Mouse (Mus musculus) kidney, postnatal 36 days (tissue): ENCODE measurements around the gene Ptpn3.

Source experiments
- DNase-seq, 2 experiments: peaks; one replicate each; pipeline ENCODE4 v3.0.0; 2021 to 2022; ENCODE audit warnings: mixed read lengths in 2 of 2

The Ptpn3 gene

DNA sequence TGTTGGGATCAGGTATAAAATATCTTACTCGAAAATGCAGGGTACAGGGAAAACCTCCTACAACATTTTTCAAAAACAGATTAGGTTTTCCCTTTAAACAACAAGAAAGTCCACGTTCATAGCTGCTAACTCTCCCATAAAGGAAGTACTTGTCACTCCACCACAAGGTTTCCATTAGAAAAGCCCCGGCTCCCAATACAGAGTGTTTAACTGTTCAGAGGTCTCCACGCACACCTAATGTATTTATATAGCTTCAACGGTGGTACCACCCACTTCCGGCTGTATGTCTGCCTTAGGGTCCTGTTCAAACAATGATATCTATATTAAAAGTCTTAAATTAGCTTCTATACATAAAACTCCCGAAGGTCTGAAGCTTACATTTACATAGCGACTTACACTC is 39.2 kb downstream of the Ptpn3 start:
- DNase-seq, result no peak

DNA sequence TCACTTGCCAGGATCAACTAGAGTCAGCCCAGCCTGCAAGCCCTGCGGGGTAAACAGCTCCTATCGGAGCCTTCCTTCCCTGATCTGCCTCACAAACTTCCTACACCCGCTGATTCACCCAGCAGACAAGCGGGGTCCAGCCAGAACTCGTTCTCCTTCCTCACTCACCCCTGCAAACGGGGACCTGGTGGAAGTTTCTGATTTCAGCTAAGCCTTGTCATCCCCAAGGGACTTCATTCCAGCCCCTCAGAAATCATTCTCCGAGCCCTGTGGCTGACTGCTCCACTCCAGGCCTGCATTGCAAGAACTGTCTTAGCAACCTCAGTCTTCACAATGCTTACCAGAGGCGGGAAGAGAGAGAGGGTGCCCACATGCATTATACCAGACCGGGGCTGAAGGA is 39.8 kb downstream of the Ptpn3 start:
- no peak for DNase-seq

DNA sequence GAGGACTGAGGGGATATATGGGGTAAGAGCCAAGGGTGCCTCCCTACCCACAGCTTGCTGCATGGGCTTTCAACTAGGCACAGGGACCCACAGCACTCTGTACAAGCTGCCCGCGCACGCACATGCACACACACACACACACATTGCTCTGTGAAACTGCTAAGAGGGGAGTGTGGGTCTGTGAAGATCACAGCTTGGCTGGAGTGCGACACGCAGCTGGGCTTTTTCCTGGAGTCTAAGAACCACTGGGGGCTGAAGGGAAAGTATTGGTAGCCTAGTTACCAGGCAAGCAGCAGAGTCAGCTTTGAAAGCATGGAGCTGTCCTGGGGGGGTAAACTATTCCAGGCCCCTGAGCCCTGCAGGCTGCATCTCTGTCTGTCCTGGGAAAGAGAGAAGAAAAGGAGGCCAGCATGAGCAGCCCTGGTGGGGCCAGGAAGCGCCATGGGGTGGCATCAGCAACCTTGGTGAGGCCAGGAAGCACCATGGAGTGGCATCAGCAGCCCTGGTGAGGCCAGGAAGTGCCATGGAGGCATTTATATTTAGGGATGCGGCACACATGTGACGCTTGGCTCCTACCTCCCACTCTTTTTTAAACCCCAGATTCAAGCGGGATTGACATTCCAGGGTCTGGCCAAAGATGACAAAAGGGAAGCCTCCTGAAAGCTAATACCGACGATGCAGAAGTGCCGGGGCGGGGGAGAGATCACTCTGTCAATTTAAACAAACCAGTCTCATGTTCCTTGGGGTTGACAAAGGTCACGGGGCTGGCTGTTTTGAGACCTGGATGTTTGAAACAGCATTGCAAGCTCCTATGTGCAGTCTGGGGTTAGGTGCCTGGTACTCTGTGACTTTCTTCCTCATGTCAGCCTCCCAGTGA is 43.2 kb downstream of the Ptpn3 start:
- no peak for DNase-seq

DNA sequence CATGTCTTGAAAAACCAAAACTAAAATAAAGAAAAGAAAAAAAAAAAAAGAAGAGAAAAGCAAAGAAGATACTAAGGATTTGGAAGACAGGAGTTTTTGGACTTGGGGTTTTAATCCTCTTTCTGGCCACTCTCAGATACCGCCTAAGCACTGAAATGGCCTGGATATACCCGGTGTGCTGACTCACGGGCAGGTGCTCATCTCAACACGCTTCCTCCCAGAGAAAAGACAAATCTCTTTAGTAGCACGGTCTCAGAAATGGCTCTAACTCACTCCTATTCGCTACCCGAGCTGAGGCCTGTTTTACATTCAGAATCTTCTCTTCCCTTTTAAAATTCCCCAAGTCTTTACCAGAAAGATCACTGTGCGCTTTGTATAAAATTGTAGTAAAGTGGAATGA is 44.2 kb downstream of the Ptpn3 start:
- no peak for DNase-seq

DNA sequence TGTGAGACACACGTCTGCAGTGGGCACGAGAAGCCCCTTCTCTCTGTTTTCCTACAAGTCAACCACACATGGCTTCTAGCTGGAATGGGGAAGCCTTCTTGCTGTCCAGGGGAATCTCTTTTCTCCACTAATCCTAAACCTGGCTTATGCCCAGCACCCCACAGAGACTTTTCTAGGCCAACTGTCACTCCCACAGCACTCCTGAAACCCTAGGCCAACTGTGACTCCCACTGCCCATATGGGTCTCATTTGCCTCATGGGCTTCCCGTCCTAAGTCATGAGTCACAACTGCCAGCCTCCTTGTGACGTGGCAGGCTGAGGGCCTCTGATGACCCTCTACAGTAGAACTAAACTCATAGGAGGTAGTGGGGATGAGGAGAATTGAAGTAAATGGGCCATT is 44.9 kb downstream of the Ptpn3 start:
- DNase-seq, result no peak

DNA sequence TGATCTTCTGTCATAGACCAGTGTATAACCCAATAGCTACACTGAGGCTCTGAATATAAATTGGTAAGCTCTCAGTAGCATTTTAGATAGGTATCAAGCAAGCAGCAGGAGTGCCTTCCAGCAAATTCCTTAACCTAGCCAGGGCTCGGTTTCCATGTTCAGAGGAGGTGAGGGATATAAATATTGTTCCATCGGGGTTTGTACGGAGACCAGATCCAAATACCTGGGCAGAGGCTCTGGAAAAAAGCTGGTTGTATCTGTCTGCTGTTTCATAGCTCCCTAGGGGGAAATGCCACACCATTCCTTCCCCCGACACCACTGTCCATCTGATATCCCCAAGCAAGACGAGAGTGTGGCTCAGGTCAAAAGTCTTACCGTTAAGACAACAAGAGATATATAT is 47.2 kb downstream of the Ptpn3 start:
- no peak for DNase-seq

DNA sequence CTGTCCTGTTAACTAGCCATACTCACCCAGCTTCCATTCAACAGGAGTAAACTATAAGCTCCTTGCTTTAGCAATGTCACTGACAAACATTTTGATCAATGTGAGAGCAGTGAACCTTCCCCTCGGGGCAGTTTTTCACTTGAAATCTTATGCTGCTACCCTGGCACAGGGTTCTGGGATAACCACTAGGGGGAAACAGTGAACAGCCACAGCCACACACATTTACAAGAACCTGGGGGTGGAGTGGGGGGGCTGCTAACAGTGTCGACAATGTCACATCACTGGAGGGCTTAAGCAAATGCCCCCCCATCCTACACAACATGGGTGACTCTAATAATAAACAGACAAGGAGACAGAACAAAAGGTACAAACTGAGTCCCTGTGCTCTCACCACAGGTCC is 51.0 kb downstream of the Ptpn3 start:
- peak in 1 of 2 experiments; percentile 40 for DNase-seq

DNA sequence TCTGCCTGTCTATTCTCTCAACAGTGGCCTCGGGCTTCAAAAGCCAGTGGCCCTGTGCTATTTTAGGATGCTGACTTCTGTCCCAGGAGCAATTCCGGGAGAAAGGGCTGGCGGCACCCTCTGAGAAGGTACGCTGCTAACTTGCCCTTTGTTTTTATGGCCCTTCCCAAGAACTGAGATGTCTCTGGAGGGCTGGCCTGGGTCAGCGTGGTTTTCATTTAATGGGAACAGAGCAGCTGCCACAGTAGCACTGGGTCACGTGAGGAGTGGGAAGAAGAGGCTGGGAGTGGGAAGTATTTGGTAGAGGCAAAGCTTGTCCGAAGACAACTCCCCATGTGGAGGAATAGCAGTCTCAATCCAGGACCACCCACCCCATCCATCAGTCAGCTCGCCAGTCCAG is 52.5 kb downstream of the Ptpn3 start:
- DNase-seq, result no peak

DNA sequence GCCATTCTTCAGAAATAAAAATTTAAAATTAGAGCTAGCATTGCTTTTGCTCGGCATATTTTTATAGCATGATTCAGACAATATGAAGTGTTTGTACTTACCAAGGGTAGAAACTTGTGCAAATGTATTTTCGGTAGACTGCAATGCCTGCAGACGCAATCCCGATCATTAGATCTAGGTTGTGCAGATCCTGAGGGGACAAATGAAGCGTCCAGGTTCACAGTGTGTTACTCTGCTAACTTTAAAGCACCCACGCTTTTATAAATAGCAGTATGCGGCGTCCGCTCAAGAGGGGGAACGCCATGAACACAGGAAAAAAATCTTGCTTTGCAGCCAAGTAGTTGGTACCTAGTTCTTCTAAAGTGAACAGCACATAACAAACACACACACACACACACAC is 56.8 kb downstream of the Ptpn3 start:
- DNase-seq, result no peak

DNA sequence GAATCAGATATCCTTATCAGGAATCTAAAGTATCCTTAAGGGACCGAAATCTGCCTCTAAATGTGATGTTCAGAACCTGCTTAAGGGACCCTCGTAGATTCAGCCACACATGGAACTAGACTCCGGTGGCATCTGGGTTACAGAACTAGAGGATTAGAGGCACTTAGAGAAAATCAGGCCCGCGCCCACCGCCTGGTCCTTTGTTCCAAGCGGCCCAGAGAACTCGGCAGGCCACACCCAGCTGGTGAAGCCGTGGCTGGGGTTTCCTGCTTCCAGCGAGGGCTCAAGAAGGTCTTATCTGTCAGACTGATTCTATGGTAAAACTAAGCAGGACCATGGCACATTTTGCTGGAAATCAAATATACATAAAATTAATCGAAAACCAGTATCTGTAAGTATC is 58.3 kb downstream of the Ptpn3 start:
- no peak for DNase-seq

DNA sequence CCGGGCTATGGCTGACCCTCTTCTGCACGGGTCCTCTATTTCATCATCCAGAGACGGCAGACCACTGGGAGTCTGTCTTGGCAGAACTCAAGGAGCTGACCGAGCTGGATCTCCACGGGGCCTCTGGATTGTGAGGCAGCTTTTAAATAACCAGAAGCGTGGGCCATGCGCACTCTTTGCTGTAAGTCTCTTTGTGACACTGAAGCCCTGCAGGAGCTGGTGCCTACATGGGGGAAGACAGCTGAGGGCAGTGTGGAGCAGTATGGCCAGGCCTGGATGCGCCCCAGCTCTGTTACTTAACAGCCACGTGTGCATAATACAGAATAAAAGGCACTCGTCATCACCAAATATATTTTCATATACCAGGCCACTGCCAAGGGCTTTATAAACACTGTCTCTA is 60.7 kb downstream of the Ptpn3 start:
- no peak for DNase-seq

DNA sequence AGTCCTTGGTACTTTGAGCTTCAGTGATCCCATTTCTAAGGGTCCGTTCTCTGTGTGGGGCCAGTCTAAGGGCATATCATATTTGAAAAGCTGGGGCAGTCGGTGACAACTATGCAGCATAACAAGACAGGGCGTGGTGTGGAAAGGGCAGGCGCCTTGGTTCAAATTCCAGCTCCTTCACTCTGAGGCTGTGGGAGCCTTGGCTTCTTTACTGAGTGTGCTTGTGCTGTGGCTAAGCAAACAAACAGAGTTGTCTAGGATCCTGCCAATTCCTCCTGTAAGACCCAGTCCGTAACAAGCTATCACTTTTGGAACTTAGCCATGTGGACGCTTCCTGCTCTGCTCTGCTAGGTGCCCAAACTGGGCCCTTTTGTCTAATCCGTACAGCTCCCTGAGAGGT is 61.5 kb downstream of the Ptpn3 start:
- no peak for DNase-seq

DNA sequence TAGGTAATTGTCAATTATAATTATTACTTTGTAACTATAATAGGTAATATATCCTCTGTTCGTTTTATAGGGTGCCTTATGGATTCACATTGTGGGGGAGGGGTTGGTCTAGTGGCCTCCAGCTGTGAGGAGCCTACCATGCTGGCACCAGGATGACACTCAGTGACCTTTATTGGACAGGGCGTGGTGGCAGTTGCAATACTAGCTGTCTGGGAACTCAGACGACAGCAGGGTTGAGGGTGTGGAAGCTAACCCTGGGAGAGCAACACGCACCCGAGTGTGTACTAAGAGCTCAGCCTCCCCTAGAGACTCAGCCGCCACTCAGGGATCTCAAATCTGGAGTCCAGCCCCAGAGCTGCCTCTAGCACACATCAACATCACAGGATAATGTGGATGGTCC is 62.5 kb downstream of the Ptpn3 start:
- no peak for DNase-seq

DNA sequence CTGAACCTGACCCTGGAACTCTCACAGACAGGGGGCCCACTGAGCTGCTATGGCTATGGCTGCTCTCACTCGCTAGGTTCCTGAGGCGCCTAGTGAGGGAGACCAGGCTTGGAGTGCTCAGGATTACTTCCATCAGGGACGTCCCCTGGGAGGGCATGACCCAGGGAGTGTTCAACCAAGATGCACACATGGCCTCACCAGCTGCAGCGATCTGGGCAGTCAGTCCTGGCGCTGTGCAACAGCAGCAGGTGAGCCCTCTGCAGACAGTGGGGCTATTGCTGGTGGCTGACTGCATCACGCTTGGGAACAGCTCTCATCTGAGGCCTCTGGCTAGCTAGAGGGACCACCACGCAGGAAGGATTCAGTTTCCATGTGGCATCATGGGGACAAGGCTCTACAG is 63.5 kb downstream of the Ptpn3 start:
- DNase-seq, result no peak

DNA sequence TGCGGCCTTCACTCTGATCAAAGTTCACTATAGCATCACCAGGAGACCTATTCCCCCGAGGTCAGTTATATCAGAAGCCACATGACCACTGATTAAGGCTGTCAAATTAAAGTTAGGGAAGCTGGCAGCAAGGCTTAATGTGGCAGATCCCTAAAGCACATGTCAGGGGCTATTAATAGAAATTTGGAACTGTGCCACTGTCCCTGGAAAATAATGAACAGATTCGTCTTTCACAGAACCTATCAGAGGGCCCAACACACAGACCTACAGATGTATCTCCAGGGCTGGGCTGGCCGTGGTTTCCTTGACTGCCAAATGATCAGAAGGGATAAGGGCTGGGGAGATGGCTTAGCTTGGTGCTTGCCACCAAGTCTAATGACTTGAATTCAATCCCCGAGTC is 65.1 kb downstream of the Ptpn3 start:
- no peak for DNase-seq

DNA sequence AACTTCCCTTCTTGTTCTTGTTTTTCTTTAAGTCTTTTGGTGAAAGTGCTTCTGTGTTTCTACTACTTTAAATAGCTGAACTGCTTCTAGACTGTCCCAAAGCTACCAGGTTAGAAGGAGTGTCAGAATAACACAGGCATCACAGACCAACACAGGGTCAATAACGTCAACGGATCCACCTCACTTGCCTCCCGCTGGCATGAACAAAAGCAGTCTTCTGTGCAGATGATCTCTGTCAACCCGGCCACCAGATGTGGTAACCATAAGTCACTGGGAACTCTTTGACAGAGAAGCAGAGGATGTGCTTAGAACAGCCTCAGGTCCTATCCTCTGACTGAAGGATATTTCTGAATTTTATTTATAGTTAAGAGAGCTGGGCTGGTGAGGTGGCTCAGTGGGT is 65.9 kb downstream of the Ptpn3 start:
- no peak for DNase-seq

DNA sequence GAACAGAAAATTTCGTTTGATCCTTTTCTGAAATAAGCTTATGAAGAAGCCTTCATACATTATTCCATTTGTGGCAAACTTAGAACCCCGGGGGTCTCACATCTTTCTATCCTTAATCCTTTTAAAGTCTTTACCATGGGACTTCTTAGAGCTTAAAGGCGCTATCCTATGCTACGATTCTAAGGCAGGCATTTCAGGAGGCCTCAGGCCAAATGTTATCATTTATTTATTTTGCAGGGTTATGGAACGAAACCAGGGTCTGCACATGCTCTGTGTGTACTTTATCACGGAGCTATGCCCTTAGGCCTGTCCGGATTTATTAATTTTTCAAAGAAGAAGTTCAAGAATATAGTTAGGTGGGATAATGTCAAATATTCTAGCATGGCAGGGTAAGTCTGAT is 67.3 kb downstream of the Ptpn3 start:
- DNase-seq, result no peak

DNA sequence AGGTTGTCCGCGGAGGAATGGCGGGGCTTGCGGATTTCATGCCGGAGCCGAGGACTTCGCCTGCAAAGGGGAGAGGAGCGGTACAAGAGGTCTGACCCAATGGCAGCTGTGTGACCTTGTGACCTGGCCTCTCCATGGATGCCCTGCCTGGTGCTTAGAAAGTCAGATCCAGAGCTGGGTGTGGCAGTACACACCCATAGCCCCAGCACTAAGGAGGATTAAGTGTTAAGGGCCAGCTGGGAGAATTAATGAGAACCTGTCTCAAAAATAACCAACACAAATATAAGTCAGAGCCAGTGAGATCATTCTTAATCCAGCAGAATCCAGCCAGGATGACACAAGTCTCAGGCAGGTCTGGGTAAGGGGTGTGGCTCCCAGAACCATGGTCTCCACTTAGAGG is 69.2 kb downstream of the Ptpn3 start:
- no peak for DNase-seq

DNA sequence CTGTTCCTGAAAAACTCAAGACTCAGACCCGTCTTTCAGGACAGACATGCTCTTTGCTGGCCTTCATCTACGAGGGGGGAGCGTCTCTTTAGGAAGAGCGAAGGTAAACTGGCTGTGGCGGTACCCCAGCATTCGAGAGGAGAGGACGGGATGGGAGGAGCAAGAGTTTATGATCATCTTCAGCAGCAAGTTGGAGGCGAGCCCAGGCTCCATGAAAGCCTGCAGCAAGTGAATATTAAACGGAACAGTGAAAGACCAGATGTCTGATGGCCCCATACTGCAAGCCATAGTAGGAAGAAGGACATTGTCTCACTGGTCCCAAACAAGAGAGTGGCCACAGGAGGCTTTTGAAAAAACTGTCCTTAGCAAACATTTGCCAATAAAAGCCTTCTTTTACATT is 70.3 kb downstream of the Ptpn3 start:
- no peak for DNase-seq

DNA sequence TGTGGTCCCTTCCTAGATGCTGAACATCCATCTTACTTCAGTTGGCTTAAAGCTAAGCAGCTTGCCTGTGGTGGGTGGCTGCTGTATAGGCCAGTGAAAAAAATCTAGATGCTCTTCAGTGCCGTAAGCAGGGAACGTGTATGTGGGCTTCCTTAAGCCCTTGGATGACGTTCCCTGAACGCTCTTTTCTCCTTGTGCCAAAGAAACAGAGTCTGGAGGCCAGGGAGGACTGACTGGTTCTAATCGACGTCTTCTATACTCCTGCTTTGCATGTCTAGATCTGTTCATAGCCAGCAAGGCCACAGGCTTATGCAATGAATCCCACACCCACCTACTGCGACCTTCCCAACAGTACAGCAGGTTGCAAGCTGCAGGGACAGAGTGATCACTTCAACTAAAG is 71.3 kb downstream of the Ptpn3 start:
- DNase-seq, result no peak

DNA sequence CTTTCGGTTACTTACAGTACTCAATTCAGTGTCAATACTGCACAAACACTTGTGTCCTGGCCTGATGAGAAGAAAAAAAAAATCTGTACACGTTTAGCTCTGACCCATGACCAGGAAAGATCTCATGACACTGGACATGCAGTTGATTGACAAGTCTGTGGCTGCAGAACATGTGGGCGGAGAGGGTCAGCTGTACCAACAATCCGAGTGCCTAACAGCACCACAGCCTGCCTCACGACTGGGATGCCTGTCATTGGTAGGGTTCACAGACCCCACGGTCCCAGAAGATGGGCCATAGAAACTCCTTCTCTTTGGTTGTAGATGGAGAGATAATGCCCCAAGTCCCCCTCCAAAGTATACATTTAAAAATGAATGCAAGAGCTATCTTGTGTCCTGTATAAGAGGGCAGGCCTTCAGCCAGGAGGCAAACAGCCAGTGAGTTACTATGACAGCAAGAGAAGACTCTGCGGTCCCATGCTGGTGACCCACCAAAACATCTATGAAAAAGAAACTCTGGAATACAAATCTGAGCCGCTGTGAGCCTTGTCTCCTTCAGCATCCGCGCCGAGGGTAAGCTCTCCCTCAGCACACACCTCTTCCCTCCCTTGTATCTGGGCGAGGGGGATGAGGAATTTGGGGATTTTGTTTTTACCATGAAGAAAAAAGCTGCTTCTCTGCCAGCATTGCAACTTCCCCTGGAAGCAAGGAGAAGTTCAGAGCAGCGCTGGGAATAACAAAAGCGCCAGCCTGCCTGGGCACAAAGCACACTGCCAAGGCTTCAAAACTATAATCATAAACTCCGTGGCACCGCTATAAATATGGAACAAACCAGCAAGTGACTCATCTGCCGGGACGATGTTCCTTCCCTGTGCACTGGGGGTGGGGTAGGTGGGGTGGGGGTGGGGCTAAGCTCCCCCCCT is 72.8 kb downstream of the Ptpn3 start:
- no peak for DNase-seq

DNA sequence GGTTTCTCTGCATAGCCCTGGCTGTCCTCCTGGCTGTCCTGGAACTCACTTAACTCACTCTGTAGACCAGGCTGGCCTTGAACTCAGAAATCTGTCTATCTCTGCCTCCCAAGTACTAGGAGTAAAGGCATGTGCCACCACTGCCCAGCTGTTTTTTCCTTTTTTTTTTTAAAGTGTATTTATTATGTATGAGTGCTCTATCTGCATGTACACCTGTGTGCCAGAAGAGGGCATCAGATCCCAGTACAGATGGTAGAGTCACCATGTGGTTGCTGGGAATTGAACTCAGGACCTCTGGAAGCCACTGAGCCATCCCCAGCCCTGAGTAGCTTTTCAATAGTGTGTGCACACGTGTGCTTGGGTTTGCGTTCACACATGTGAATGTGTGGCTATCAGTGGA is 76.9 kb downstream of the Ptpn3 start:
- DNase-seq, result no peak

DNA sequence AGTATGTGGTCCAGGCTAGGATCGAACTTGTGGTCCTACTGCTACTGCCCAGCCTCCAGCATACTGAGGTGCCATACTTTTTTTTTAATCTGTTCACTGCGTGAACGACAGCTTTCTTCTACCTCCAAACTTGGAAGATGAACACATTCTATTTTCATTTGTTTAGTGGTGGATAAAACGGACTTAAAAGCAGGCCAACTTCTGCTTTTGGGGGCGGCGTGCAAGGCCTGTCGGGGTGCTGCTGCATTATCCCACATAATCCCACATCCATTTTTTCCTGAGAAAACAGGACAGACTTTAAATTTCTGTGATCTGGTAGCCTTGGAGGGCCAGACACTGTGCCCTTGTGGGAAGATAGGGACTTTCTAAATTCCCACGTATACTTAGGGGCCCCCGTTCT is 83.9 kb downstream of the Ptpn3 start:
- no peak for DNase-seq

DNA sequence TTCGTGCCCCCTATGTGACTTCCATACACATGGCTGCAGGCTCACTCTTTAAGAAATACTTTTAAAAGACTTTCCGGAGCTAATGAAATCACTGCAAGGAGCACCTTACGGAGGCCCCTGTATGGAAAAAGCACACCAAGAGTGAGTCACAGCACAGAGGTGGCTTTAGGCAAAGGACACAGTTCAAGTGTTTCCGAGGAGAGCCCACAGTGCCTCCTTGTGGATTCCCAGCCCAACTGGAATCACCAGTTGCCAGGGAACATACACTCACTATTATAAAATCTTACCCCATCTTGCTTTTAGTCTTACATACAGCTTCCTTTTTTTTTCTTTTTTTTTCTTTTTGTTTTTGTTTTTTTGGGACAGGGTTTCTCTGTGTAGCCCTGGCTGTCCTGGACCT is 85.1 kb downstream of the Ptpn3 start:
- no peak for DNase-seq
